Mouse (Mus musculus) hindlimb bud, embryonic 11.5 days (tissue): ENCODE data around the gene Shmt2.

Source experiments
- DNase-seq: peaks from one replicate; pipeline ENCODE4 v3.0.0-alpha.2; 2012; ENCODE audit warnings: low read depth, low spot score; ENCODE audit errors: extremely low spot score

Gene Shmt2

DNA sequence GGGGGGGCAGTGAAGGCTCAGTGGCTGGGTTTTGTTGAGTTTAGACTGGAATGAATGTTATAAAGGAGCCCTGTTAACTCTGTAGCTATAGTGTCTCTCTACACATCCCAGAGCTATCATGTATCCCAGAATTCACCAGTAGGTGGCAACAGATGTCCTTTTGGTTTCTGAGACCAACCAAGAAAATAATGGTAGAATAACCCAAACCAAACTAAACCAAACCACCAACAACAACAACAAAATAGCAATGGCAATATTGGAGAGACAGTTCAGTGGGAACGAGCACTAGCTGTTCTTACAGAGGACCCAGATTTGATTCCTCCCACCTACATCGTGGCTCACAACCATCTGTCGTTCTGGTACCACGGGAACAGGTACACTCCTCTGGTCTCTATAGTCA, 43.1 kb downstream of the Shmt2 start:
- no peak for DNase-seq

DNA sequence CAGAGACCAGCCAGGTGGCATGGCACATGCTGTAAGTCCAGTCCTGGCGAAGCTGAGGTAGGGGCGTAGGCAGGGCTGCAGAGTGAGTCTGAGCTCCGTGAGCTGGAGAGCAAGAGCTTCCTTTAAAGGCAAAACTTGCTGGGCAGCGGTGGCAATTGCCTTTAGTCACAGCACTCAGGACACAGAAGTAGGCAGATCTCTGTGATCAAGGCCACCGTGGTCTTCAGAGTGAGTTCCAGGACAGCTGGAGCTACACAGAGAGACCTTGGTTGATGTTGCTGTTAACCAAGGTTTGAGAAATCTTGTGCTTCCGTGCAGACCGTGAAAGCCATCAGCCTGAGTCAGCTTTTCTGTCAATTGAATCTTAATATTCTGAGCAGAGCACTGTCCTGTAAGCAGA, 44.9 kb downstream of the Shmt2 start:
- no peak for DNase-seq

DNA sequence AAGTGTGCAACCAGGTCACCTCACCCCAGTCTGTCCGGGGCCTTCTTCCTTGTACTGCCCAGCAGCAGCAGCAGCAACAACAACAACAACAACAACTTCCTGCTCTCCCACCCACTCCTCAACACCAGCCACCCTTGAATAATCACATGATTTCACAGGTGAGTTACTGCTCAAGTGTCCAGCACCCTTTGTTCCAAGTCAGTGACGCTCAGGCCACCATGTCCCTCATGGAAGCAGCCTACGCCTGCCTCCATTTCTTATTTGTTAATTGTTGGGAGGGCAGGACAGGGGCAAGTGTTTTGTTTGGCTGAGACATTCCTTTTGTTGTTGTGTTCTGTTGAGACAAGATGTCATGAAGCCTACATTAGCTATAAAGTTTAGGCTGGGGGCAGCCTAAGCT, 45.7 kb downstream of the Shmt2 start:
- no peak for DNase-seq

DNA sequence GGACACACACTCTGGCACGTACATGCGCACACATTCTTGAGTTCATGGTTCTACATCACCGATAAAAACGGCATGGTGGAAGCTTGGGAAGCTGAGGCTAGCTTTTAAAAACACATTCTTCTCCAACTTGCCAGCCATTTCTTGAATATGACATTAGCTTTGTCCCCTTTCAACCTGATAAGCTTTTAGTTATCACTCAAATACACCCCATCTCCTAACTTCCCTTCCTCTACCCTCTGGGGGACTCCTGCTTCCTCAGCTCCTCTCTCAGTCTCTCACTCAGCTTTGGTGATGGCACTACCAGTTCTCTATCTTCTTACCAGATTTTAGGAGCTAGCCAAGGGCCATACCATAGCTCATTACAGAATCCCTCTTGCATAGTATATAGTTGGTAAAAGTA, 47.1 kb downstream of the Shmt2 start:
- DNase-seq, result no peak

DNA sequence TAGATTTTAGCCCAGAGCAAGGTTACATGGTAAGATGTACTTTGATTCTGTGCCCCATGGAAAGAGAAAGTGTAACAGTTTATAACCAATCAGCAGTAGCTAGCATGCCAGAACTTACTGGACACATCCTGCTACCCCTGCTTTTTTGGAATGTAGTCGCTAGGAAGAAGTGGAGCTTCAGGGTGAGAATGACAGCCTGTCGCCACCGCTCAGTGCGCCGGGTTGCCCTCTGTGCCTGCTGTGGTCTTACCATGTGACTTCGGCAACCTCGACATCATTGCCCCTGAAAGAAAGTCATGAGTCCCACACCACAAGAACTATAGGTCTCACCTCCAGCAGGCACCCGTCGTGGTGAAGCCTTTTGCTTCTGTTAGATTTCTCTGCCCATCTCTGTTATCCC, 49.5 kb downstream of the Shmt2 start:
- no peak for DNase-seq

DNA sequence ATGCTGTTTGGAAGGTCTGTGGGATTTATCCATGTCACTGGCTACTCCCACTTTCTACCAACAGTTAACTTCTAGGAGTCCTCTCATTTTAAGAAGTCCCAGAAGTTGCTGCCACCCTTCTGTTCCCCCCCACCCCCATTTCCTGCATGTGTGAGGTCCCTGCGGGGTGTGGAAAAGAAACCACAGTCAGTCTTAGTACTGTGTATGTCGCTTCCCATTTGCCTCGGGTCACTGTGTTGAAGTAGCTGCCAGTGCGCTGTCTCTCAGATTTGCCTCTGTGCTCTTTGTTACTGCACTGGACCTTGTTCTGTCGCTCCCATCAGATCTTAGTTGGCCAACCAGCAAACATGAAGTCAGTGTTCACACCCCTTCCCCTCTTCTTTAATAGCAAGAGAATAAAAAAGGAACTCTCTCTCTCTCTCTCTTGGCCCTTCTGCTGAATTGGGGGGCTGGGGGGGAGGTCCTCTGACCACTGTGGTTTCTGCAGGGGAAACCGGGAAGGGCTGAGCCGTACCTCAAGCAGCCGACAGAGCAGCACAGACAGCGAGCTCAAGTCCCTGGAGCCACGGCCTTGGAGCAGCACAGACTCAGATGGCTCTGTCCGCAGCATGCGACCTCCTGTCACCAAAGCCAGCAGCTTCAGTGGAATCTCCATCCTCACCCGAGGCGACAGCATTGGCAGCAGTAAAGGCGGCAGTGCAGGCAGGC, 50.8 kb downstream of the Shmt2 start:
- DNase-seq, result no peak
